Mouse (Mus musculus) heart, embryonic 15.5 days (tissue): ENCODE measurements around the gene Dgkq. TPM values are rescaled to one million over a fixed set of nuclear protein-coding genes. Genes with fewer than 3 reads are reported as not detected.

Experiments
- ATAC-seq: fragments of 200-750 bp; cut with Nextera tagmentation; replicated peaks from 2 replicates; pipeline ENCODE4 v1.8.0; 2017; ENCODE audit warnings: low read depth, moderate TSS enrichment; ENCODE audit not compliant: insufficient number of reproducible peaks, insufficient read depth, low FRiP score
- H3K27ac ChIP-seq: fragments of 300-500 bp; sonication (generic); 2 replicates; pipeline ENCODE4 v1.5.1; 2015; ENCODE audit warnings: mild to moderate bottlenecking, inconsistent platforms
- H3K27me3 ChIP-seq: fragments of 300-500 bp; sonication (generic); 2 replicates; pipeline ENCODE4 v1.6.1; 2015; ENCODE audit warnings: inconsistent platforms
- H3K36me3 ChIP-seq: fragments of 300-500 bp; sonication (generic); 2 replicates; pipeline ENCODE4 v1.6.1; 2015; ENCODE audit warnings: mild to moderate bottlenecking, inconsistent platforms
- H3K4me1 ChIP-seq: fragments of 300-500 bp; sonication (generic); replicated peaks from 2 replicates; pipeline ENCODE4 v1.6.1; 2015; ENCODE audit warnings: inconsistent platforms
- H3K4me2 ChIP-seq: fragments of 300-500 bp; sonication (generic); 2 replicates; pipeline ENCODE4 v1.6.1; 2015; ENCODE audit warnings: inconsistent platforms, mild to moderate bottlenecking, moderate library complexity
- H3K4me3 ChIP-seq: fragments of 300-500 bp; sonication (generic); 2 replicates; pipeline ENCODE4 v1.5.1; 2015; ENCODE audit warnings: mild to moderate bottlenecking, inconsistent platforms
- H3K9ac ChIP-seq: fragments of 300-500 bp; sonication (generic); 2 replicates; pipeline ENCODE4 v1.6.1; 2015; ENCODE audit warnings: mild to moderate bottlenecking, inconsistent platforms
- H3K9me3 ChIP-seq: fragments of 300-500 bp; sonication (generic); replicated peaks from 2 replicates; pipeline ENCODE4 v1.6.1; 2016; ENCODE audit warnings: inconsistent platforms
- whole genome bisulfite sequencing: fragments of 180-500 bp; shearing (Covaris S2); methylation state at CpG from one replicate; pipeline ENCODE4 v1.1.7; 2015; ENCODE audit warnings: mixed read lengths; 5-methylcytosine and 5-hydroxymethylcytosine counted together
- polyA plus RNA-seq: library from polyadenylated mRNA; unstranded; fragments of >200 nt; fragmentation: Nextera tagmentation; extraction: Ambion mirVana; gene quantifications from 2 replicates; pipeline ENCODE4 v1.2.1, GENCODE M21; 2015

The Dgkq gene
- polyA plus RNA-seq, 1 experiment from 2014 or later: 6.7 TPM

- Histone ChIP-seq H3K9me3 (no peaks in the 10 kb centered on the region), H3K27ac (no peak overlapping the region), H3K36me3 (peaks cover 51% of the 10 kb centered on the region), H3K9ac (no peak overlapping the region), H3K27me3 (no peaks in the 10 kb centered on the region), H3K4me3 (no peak overlapping the region), H3K4me1 (peaks cover 3% of the 10 kb centered on the region), H3K4me2 (no peak overlapping the region)
- ATAC-seq: no peak
- 93% methylated on average over 10 of the region's 10 CpGs for WGBS
Measured at GRCm38 (mm10) chr5:108654444-108654990, 15.0 kb downstream of the Dgkq start.

DNA sequence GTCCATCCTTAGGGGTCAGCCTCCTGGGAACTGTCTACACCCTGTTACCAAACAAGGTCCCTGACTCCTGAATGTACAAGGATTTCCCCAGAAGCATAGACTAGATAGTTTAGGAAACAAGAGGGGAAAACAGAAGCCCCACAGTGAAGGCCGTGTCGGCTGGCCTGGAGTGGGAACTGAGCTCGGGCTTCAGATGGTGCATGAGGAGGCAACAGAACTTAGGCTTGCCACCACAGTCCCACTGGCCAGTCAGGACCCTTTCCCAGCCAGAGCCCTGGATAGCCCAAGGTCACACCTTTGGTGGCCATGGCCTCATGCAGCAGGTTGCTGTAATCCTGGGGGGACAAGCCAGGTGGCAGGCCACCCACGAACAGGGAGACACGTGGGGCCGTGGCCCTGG is 16.1 kb downstream of the Dgkq start:
- Histone ChIP-seq H3K4me2 (no peak overlapping the region), H3K4me3 (no peak overlapping the region), H3K9me3 (no peaks in the 10 kb centered on the region), H3K4me1 (no peaks in the 10 kb centered on the region), H3K9ac (no peak overlapping the region), H3K27me3 (no peaks in the 10 kb centered on the region), H3K27ac (no peak overlapping the region), H3K36me3 (peaks cover 62% of the 10 kb centered on the region)
- no peak for ATAC-seq
- WGBS: 83% methylated on average over 6 of the region's 6 CpGs

DNA sequence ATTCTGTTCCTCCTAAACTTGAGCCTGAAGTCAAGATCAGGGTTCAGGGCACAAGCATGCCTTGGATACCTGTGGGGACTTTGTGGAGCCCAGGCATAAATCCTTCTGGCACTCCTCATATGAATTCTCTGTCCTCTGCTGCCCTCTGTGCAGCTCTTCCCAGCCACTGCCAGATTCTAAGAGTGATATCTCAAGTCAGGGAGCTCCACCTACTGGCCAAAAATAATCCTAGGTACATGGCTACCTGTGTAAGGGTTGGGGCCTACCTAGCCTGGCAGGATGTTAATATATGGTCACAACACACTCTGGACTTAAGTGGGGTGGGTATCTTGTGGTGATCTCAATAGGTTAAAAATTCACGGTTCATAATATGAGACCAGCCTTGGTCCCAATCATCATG is 17.6 kb downstream of the Dgkq start:
- Histone ChIP-seq H3K4me2 (no peak overlapping the region), H3K27me3 (no peaks in the 10 kb centered on the region), H3K4me1 (no peaks in the 10 kb centered on the region), H3K36me3 (peaks cover 61% of the 10 kb centered on the region), H3K4me3 (no peak overlapping the region), H3K9ac (no peak overlapping the region), H3K9me3 (no peaks in the 10 kb centered on the region), H3K27ac (no peak overlapping the region)
- no peak for ATAC-seq
- 56% methylated on average over 1 of the region's 1 CpGs for WGBS

- Histone ChIP-seq H3K36me3 (peaks cover 67% of the 10 kb centered on the region), H3K27me3 (no peaks in the 10 kb centered on the region)
- ATAC-seq: no peak
Measured at GRCm38 (mm10) chr5:108651136-108651720, 18.2 kb downstream of the Dgkq start.

DNA sequence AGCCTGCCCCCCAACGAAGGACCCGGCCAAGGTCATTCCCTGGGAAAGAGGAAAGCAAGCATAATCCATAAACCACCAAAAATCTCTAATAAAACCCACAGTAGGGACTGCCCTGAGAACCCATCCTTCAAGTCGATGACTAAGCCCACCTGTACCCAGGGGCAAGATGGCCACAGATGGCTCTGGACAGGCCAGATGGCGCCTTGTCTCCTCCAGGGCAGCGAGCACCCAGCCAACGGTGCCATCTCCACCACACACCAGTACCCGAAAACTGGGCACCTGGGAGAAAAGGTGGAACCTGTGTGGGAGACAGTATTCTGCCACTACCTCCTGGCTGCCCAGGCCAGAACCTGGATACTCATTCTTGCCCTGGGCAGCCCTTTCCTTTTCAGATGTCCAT is 19.1 kb downstream of the Dgkq start:
- H3K27ac ChIP-seq: no peak overlapping the region
- H3K4me1 ChIP-seq: no peaks in the 10 kb centered on the region
- H3K4me3 ChIP-seq: no peak overlapping the region
- no peaks in the 10 kb centered on the region for H3K9me3 ChIP-seq
- no peak overlapping the region for H3K4me2 ChIP-seq
- WGBS: 85% methylated on average over 7 of the region's 7 CpGs
- peaks cover 69% of the 10 kb centered on the region for H3K36me3 ChIP-seq
- no peak overlapping the region for H3K9ac ChIP-seq
- ATAC-seq: no peak
- H3K27me3 ChIP-seq: no peaks in the 10 kb centered on the region

More at GRCm38 (mm10) chr5:108651136-108651720, 18.2 kb downstream of the Dgkq start:
- Histone ChIP-seq H3K9me3 (no peaks in the 10 kb centered on the region), H3K4me2 (no peak overlapping the region), H3K27ac (no peak overlapping the region), H3K9ac (no peak overlapping the region), H3K4me3 (no peak overlapping the region), H3K4me1 (no peaks in the 10 kb centered on the region)
- WGBS: 84% methylated on average over 5 of the region's 5 CpGs

GRCm38 (mm10) chr5:108648937-108649576 is 20.4 kb downstream of the Dgkq start:
- no peak for ATAC-seq
- 90% methylated on average over 11 of the region's 11 CpGs for WGBS
- Histone ChIP-seq H3K27me3 (no peaks in the 10 kb centered on the region), H3K9me3 (no peaks in the 10 kb centered on the region), H3K4me2 (no peak overlapping the region), H3K36me3 (peaks cover 64% of the 10 kb centered on the region), H3K9ac (no peak overlapping the region), H3K27ac (no peak overlapping the region), H3K4me3 (no peak overlapping the region), H3K4me1 (0 out of 2 replicates have a peak, but pooled peaks cover under 1% of the 10 kb centered on the region)

GRCm38 (mm10) chr5:108647820-108648465 is 21.5 kb downstream of the Dgkq start:
- Histone ChIP-seq H3K4me3 (no peak overlapping the region), H3K9ac (no peak overlapping the region), H3K4me1 (peaks cover 4% of the 10 kb centered on the region; the same call in 1 of the 2 replicates), H3K36me3 (peaks cover 54% of the 10 kb centered on the region), H3K27me3 (no peaks in the 10 kb centered on the region), H3K4me2 (no peak overlapping the region), H3K27ac (no peak overlapping the region), H3K9me3 (no peaks in the 10 kb centered on the region)
- 89% methylated on average over 2 of the region's 2 CpGs for WGBS
- ATAC-seq: no peak

DNA sequence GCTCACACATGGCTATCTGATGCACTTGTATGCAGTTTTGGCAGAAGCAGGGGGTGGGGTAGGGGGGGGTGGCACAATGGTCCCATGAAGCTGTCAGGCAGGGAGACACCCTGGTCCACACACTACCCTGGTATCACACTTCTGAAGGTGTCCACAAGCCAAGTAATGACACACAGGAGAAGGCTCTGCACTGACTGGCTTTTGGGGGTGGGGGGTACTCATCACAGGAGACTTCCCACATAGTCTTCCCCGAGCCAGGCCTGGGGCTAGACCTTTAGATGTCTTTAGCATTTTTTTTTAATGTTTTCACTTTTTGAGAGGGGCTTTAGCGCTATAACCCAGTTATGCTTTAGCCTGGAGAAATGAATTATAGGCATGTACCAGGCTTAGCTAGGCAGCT is 22.2 kb downstream of the Dgkq start:
- 77% methylated on average over 2 of the region's 2 CpGs for WGBS
- H3K36me3 ChIP-seq: peaks cover 53% of the 10 kb centered on the region
- no peaks in the 10 kb centered on the region for H3K9me3 ChIP-seq
- peaks cover 4% of the 10 kb centered on the region; the same call in 1 of the 2 replicates for H3K4me1 ChIP-seq
- H3K4me3 ChIP-seq: no peak overlapping the region
- ATAC-seq: no peak
- H3K9ac ChIP-seq: no peak overlapping the region
- H3K4me2 ChIP-seq: no peak overlapping the region
- no peak overlapping the region for H3K27ac ChIP-seq
- H3K27me3 ChIP-seq: no peaks in the 10 kb centered on the region

GRCm38 (mm10) chr5:108646343-108646660 is 23.2 kb downstream of the Dgkq start:
- Histone ChIP-seq H3K9ac (no peak overlapping the region), H3K4me3 (no peak overlapping the region), H3K27ac (no peak overlapping the region), H3K36me3 (peaks cover 53% of the 10 kb centered on the region), H3K27me3 (no peaks in the 10 kb centered on the region), H3K4me2 (no peak overlapping the region), H3K4me1 (peaks cover 4% of the 10 kb centered on the region; the same call in 1 of the 2 replicates), H3K9me3 (no peaks in the 10 kb centered on the region)
- whole genome bisulfite sequencing: 81% methylated on average over 3 of the region's 3 CpGs
- no peak for ATAC-seq

DNA sequence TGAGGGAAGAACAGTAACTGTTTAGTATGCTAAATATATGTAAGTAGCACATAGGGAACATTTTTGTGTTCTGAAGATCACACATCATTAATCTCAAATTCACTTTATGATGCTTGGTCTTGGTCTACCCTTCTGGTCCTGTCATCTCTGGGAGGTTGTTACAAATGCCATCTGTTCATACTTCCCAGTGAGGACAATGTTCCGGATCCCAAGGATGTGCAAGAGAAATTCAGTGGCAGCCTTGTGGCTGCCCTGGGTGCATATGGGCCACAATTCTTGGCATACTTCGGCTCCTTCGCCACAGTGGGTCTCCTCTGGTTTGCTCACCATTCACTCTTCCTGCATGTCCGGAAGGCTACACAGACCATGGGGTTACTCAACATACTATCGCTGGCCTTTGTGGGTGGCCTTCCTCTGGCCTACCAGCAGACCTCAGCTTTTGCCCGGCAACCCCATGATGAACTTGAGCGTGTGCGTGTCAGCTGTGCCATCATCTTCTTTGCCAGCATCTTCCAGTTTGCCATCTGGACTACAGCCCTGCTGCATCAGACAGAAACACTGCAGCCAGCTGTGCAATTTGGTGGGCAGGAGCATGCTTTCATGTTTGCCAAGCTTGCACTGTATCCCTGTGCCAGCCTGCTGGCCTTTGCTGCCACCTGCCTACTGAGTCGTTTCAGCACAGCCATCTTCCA is 23.7 kb downstream of the Dgkq start:
- peaks cover 52% of the 10 kb centered on the region for H3K36me3 ChIP-seq
- WGBS: 88% methylated on average over 9 of the region's 9 CpGs
- no peak overlapping the region for H3K4me3 ChIP-seq
- H3K4me2 ChIP-seq: no peak overlapping the region
- H3K27ac ChIP-seq: no peak overlapping the region
- peaks cover 4% of the 10 kb centered on the region; the same call in 1 of the 2 replicates for H3K4me1 ChIP-seq
- H3K27me3 ChIP-seq: no peaks in the 10 kb centered on the region
- no peak for ATAC-seq
- H3K9ac ChIP-seq: no peak overlapping the region
- H3K9me3 ChIP-seq: no peaks in the 10 kb centered on the region

DNA sequence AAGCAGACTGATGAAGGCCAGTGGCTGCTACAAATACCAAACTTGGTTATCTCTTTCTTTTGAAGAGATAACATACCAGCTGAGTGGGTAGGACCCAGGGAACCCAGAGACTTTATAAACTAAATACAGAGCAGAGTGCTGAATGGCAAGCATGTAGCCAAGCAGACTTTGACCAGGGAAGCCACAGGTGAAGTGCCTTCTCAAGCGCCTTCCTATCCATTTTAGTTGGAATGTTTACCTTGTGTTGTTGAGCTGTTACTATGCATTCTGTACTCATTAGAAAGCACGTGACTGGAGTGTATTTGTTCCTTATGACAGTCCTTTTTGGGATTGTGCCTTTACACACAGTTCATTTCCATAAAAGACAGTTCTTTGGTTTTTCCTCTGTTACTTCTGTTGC is 25.8 kb downstream of the Dgkq start:
- Histone ChIP-seq H3K9me3 (no peaks in the 10 kb centered on the region), H3K4me1 (peaks cover 4% of the 10 kb centered on the region; the same call in 1 of the 2 replicates), H3K4me2 (no peak overlapping the region), H3K27ac (no peak overlapping the region), H3K27me3 (no peaks in the 10 kb centered on the region), H3K9ac (no peak overlapping the region), H3K36me3 (peaks cover 31% of the 10 kb centered on the region), H3K4me3 (no peak overlapping the region)
- WGBS: 41% methylated on average over 2 of the region's 2 CpGs
- ATAC-seq: no peak
